Comparison of ENCODE assay signal across 22 mouse cellular contexts in genomic region chr4:81124155-81124554, GRCm38 (mm10).
"Had no signal": no experiment of that assay in that cellular context is flagged by ENCODE, and none has a peak within 500 bp of the region (broad histone marks: within the 10 kb centered on the region; RNA-seq: fewer than 3 reads in every experiment).

No protein-coding gene starts in this region.

- H3K9me3 ChIP-seq: limb, embryonic 12.5 days; midbrain, embryonic 12.5 days; midbrain, embryonic 15.5 days; neural tube, embryonic 12.5 days; neural tube, embryonic 15.5 days; stomach, embryonic 15.5 days had no signal

- H3K36me3 ChIP-seq: limb, embryonic 12.5 days; limb, embryonic 15.5 days; midbrain, embryonic 12.5 days; midbrain, embryonic 15.5 days; neural tube, embryonic 12.5 days; neural tube, embryonic 15.5 days; stomach, embryonic 15.5 days had no signal

- H3K4me3 ChIP-seq: limb, embryonic 12.5 days; limb, embryonic 15.5 days; midbrain, embryonic 12.5 days; midbrain, embryonic 15.5 days; neural tube, embryonic 12.5 days; neural tube, embryonic 15.5 days; stomach, embryonic 15.5 days had no signal

- H3K4me2 ChIP-seq: limb, embryonic 12.5 days; limb, embryonic 15.5 days; liver, embryonic 11.5 days; lung, embryonic 14.5 days; midbrain, embryonic 12.5 days; midbrain, embryonic 15.5 days; neural tube, embryonic 12.5 days; neural tube, embryonic 15.5 days; stomach, embryonic 15.5 days had no signal

- H3K27me3 ChIP-seq: limb, embryonic 12.5 days; limb, embryonic 15.5 days; midbrain, embryonic 12.5 days; midbrain, embryonic 15.5 days; neural tube, embryonic 12.5 days; neural tube, embryonic 15.5 days; stomach, embryonic 15.5 days had no signal

- H3K9ac ChIP-seq: limb, embryonic 12.5 days; limb, embryonic 15.5 days; liver, embryonic 14.5 days; liver, postnatal 0 days; lung, embryonic 14.5 days; midbrain, embryonic 12.5 days; midbrain, embryonic 15.5 days; neural tube, embryonic 12.5 days; neural tube, embryonic 15.5 days; stomach, embryonic 15.5 days had no signal

- H3K4me1 ChIP-seq: limb, embryonic 12.5 days; limb, embryonic 15.5 days; midbrain, embryonic 12.5 days; midbrain, embryonic 15.5 days; neural tube, embryonic 12.5 days; neural tube, embryonic 15.5 days; stomach, embryonic 15.5 days had no signal

- H3K27ac ChIP-seq: kidney, postnatal 0 days; limb, embryonic 12.5 days; limb, embryonic 15.5 days; liver, embryonic 14.5 days; macrophage; midbrain, embryonic 12.5 days; midbrain, embryonic 15.5 days; neural tube, embryonic 12.5 days; neural tube, embryonic 15.5 days; stomach, embryonic 15.5 days had no signal

- ATAC-seq: liver, postnatal 0 days; lung, postnatal 0 days; midbrain, embryonic 15.5 days had no signal

- DNase-seq: kidney, adult 2 months; kidney, postnatal 25 days; left cerebral cortex, postnatal 4 days; liver, postnatal 0 days; lung, embryonic 14.5 days; right cerebral cortex, adult 18-20 months; right cerebral cortex, postnatal 14 days; right cerebral cortex, postnatal 4 days; spleen, adult 18-20 months; thymus, postnatal 25 days had no signal
